ENCODE assay signal across 24 mouse cellular contexts in genomic region chr17:14538527-14538926, GRCm38 (mm10).
DNase-seq lines count a peak whose midpoint lies in the region; ATAC-seq and TF ChIP-seq lines count a peak whose summit lies in the region.
"Had no signal": no experiment of that assay in that cellular context is flagged by ENCODE, and none has a peak within 500 bp of the region (broad histone marks: within the 10 kb centered on the region; RNA-seq: fewer than 3 reads in every experiment).

No protein-coding gene starts in this region.

- no peak overlapping the region for H3K4me2 ChIP-seq in heart, embryonic 11.5 days
- H3K4me2 ChIP-seq in intestine, embryonic 14.5 days (ENCODE audit: low read length) = no peak overlapping the region
- no peak overlapping the region for H3K4me2 ChIP-seq in intestine, postnatal 0 days (replicated peaks; ENCODE audit: low read depth)
- H3K4me2 ChIP-seq: embryonic facial prominence, embryonic 13.5 days; embryonic facial prominence, embryonic 15.5 days; forebrain, embryonic 13.5 days; forebrain, embryonic 15.5 days had no signal

- H3K27me3 ChIP-seq in heart, embryonic 11.5 days (ENCODE audit: control insufficient read depth, insufficient read depth, low read length) = no peaks in the 10 kb centered on the region
- H3K27me3 ChIP-seq in intestine, embryonic 14.5 days (replicated peaks; ENCODE audit: control insufficient read depth, insufficient read depth, low read length) = no peaks in the 10 kb centered on the region
- H3K27me3 ChIP-seq in intestine, postnatal 0 days (replicated peaks; ENCODE audit: control insufficient read depth, insufficient read depth, low read length) = no peaks in the 10 kb centered on the region
- H3K27me3 ChIP-seq: forebrain, embryonic 13.5 days; forebrain, embryonic 15.5 days had no signal

- no peak overlapping the region for H3K4me3 ChIP-seq in heart, embryonic 11.5 days (ENCODE audit: low read depth, low read length)
- H3K4me3 ChIP-seq in intestine, embryonic 14.5 days (ENCODE audit: low read depth, low read length) = no peak overlapping the region
- no peak overlapping the region for H3K4me3 ChIP-seq in intestine, postnatal 0 days (ENCODE audit: low read depth, low read length)
- H3K4me3 ChIP-seq: embryonic facial prominence, embryonic 13.5 days; embryonic facial prominence, embryonic 15.5 days; forebrain, embryonic 13.5 days; forebrain, embryonic 15.5 days had no signal

- no peak overlapping the region for H3K9ac ChIP-seq in heart, embryonic 11.5 days (ENCODE audit: low read depth, low read length)
- no peak overlapping the region for H3K9ac ChIP-seq in intestine, embryonic 14.5 days (ENCODE audit: low read length)
- no peak overlapping the region for H3K9ac ChIP-seq in intestine, postnatal 0 days (ENCODE audit: low read depth, low read length)
- H3K9ac ChIP-seq: embryonic facial prominence, embryonic 13.5 days; embryonic facial prominence, embryonic 15.5 days; forebrain, embryonic 13.5 days; forebrain, embryonic 15.5 days; forebrain, postnatal 0 days had no signal

- H3K27ac ChIP-seq in heart, embryonic 11.5 days (ENCODE audit: low read depth, low read length) = no peak overlapping the region
- H3K27ac ChIP-seq in intestine, embryonic 14.5 days (ENCODE audit: low read depth) = 0 out of 2 replicates have a peak overlapping the region, but pooled peaks have one; percentile 33
- no peak overlapping the region; the same call in 1 of the 2 replicates for H3K27ac ChIP-seq in intestine, postnatal 0 days (ENCODE audit: low read depth, low read length)
- H3K27ac ChIP-seq: embryonic facial prominence, embryonic 13.5 days; embryonic facial prominence, embryonic 15.5 days; forebrain, embryonic 13.5 days; forebrain, embryonic 15.5 days had no signal

- H3K9me3 ChIP-seq in heart, embryonic 11.5 days (replicated peaks; ENCODE audit: control insufficient read depth, low read length) = no peaks in the 10 kb centered on the region
- no peaks in the 10 kb centered on the region for H3K9me3 ChIP-seq in intestine, embryonic 14.5 days (ENCODE audit: control insufficient read depth, low read length)
- no peaks in the 10 kb centered on the region for H3K9me3 ChIP-seq in intestine, postnatal 0 days (ENCODE audit: control insufficient read depth)
- H3K9me3 ChIP-seq: embryonic facial prominence, embryonic 13.5 days; embryonic facial prominence, embryonic 15.5 days; forebrain, embryonic 13.5 days; forebrain, embryonic 15.5 days; G1E had no signal

- peak; percentile 58 for DNase-seq in heart, adult 11 months
- peak; percentile 38 for DNase-seq in intestine, embryonic 14.5 days (ENCODE audit: low spot score)
- peak; percentile 53 for DNase-seq in NIH3T3 (ENCODE audit: low read depth)
- DNase-seq in gastrocnemius, postnatal 10 days = no peak
- DNase-seq: adrenal gland, adult 2 months; adrenal gland, postnatal 10 days; adrenal gland, postnatal 25 days; B cell, adult 2 months; cerebellum, adult 11 months; cerebellum, adult 18-20 months; cerebellum, adult 8-10 months; cerebellum, adult 9-11 months; cerebellum, postnatal 14 days; cerebellum, postnatal 36 days; embryo, embryonic 11 days; forebrain, postnatal 0 days had no signal

- no peaks in the 10 kb centered on the region for H3K4me1 ChIP-seq in heart, embryonic 11.5 days (ENCODE audit: control insufficient read depth, insufficient read depth, low read length)
- H3K4me1 ChIP-seq in intestine, embryonic 14.5 days (replicated peaks; ENCODE audit: control insufficient read depth, insufficient read depth, low read length) = peaks cover 26% of the 10 kb centered on the region
- H3K4me1 ChIP-seq in intestine, postnatal 0 days (replicated peaks; ENCODE audit: control insufficient read depth, insufficient read depth, low read length) = peaks cover 3% of the 10 kb centered on the region; the same call in 1 of the 2 replicates
- H3K4me1 ChIP-seq: embryonic facial prominence, embryonic 15.5 days; forebrain, embryonic 13.5 days; forebrain, embryonic 15.5 days had no signal

- no peak for ATAC-seq in heart, embryonic 11.5 days (replicated peaks; ENCODE audit: insufficient number of reproducible peaks, low FRiP score, low TSS enrichment)
- no peak for ATAC-seq in intestine, embryonic 14.5 days (replicated peaks; ENCODE audit: low FRiP score, low TSS enrichment, low read depth)
- no peak for ATAC-seq in intestine, postnatal 0 days
- ATAC-seq: CD4-positive, CD25-positive, alpha-beta regulatory T cell, adult 4 months; forebrain, embryonic 13.5 days; forebrain, embryonic 15.5 days; forebrain, postnatal 0 days had no signal

- no peaks in the 10 kb centered on the region for H3K36me3 ChIP-seq in heart, embryonic 11.5 days (ENCODE audit: control insufficient read depth, insufficient read depth, low read length)
- H3K36me3 ChIP-seq in intestine, embryonic 14.5 days (ENCODE audit: control insufficient read depth, insufficient read depth, low read length) = no peaks in the 10 kb centered on the region
- no peaks in the 10 kb centered on the region for H3K36me3 ChIP-seq in intestine, postnatal 0 days (ENCODE audit: control insufficient read depth, insufficient read depth)
- H3K36me3 ChIP-seq: embryonic facial prominence, embryonic 13.5 days; embryonic facial prominence, embryonic 15.5 days; forebrain, embryonic 15.5 days; G1E had no signal

- WGBS in heart, embryonic 11.5 days (ENCODE audit: insufficient replicate concordance) = 50% methylated on average over 3 of the region's 3 CpGs
- WGBS in intestine, embryonic 14.5 days = 78% methylated on average over 3 of the region's 3 CpGs
- WGBS in intestine, postnatal 0 days = 72% methylated on average over 3 of the region's 3 CpGs

- no peak for TF ChIP-seq CTCF in intestine, postnatal 0 days (IDR thresholded peaks at IDR 0.05; ENCODE audit: low read depth)
